Mouse (Mus musculus) limb, embryonic 11.5 days (tissue): ENCODE results near the gene Anp32e. TPM values are rescaled to one million over a fixed set of nuclear protein-coding genes. Genes with fewer than 3 reads are reported as not detected.
"Not testable (repeated sequence)": the region's sequence is repeated elsewhere in the genome, so short reads cannot be mapped to it uniquely, and the experiment has no call there.

Source experiments
- ATAC-seq: fragments of 200-750 bp; cut with Nextera tagmentation; 2 replicates; pipeline ENCODE4 v1.8.0; 2017; ENCODE audit warnings: low read depth; ENCODE audit not compliant: insufficient number of reproducible peaks, low FRiP score, low TSS enrichment
- DNase-seq: peaks from one replicate; pipeline ENCODE4 v3.0.0-alpha.2; 2015; ENCODE audit warnings: low spot score
- H3K27ac ChIP-seq: fragments of 300-500 bp; sonication (generic); replicated peaks from 2 replicates; pipeline ENCODE4 v1.5.1; 2014; ENCODE audit warnings: low read depth, mild to moderate bottlenecking, low read length
- H3K27me3 ChIP-seq: fragments of 300-500 bp; sonication (generic); 2 replicates; pipeline ENCODE4 v1.6.1; 2014; ENCODE audit warnings: mild to moderate bottlenecking, low read length, mixed read lengths; ENCODE audit not compliant: control insufficient read depth, insufficient read depth
- H3K36me3 ChIP-seq: fragments of 300-500 bp; sonication (generic); 2 replicates; pipeline ENCODE4 v1.6.1; 2014; ENCODE audit warnings: mild to moderate bottlenecking, low read length, moderate library complexity, mixed read lengths; ENCODE audit not compliant: control insufficient read depth, insufficient read depth
- H3K4me1 ChIP-seq: fragments of 300-500 bp; sonication (generic); 2 replicates; pipeline ENCODE4 v1.6.1; 2014; ENCODE audit warnings: low read length, mixed read lengths; ENCODE audit not compliant: control insufficient read depth, insufficient read depth
- H3K4me2 ChIP-seq: fragments of 300-500 bp; sonication (generic); 2 replicates; pipeline ENCODE4 v1.6.1; 2014; ENCODE audit warnings: low read depth, mild to moderate bottlenecking, moderate library complexity; ENCODE audit not compliant: severe bottlenecking
- H3K4me3 ChIP-seq: fragments of 300-500 bp; sonication (generic); 2 replicates; pipeline ENCODE4 v1.5.1; 2014; ENCODE audit warnings: low read depth, low read length
- H3K9ac ChIP-seq: fragments of 300-500 bp; sonication (generic); 2 replicates; pipeline ENCODE4 v1.6.1; 2014; ENCODE audit warnings: mild to moderate bottlenecking, low read length
- H3K9me3 ChIP-seq: fragments of 300-500 bp; sonication (generic); 2 replicates; pipeline ENCODE4 v1.6.1; 2016; ENCODE audit warnings: low read length; ENCODE audit not compliant: control insufficient read depth
- WGBS: fragments of 180-500 bp; shearing (Covaris S2); extraction: QIAGEN DNeasy Blood & Tissue Kit; methylation state at CpG from one replicate; pipeline ENCODE4 v1.1.7; 2014; 5-methylcytosine and 5-hydroxymethylcytosine counted together
- polyA plus RNA-seq: library from polyadenylated mRNA; unstranded; fragments of >200 nt; fragmentation: Nextera tagmentation; extraction: Ambion mirVana; gene quantifications from 2 replicates; pipeline ENCODE4 v1.2.1, GENCODE M21; 2014

The Anp32e gene
- polyA plus RNA-seq, 1 experiment from 2014 or later, result 125 TPM

DNA sequence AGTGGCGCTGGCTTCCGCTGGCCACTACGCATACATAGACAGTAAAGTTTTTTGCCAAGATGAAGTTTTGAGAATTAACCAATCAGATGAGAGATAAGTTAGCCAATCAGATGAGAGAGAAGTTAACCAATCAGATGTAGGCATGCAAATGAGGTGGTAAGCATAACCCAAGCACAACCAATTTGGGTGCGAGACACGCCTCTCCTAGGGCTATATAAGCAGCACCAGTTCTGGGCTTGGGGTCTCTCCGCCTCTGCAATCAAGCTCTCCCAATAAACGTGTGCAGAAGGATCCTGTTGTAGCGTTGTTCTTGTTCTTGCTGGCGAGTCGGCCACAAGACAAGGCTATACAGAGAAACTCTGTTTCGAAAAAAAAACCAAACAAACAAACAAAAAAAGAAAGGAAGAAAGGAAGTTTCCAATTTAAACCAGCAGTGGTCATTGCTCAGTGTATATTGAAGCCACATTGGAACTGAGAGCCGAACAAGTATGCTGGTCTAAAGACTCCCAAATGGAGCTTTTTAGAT, 25.7 kb downstream of the Anp32e start:
- not testable (repeated sequence) for H3K27ac ChIP-seq, H3K4me1 ChIP-seq, H3K9ac ChIP-seq, ATAC-seq, DNase-seq, H3K4me3 ChIP-seq, H3K36me3 ChIP-seq, H3K4me2 ChIP-seq, H3K27me3 ChIP-seq, H3K9me3 ChIP-seq
- WGBS, result 87% methylated on average over 12 of the region's 12 CpGs

DNA sequence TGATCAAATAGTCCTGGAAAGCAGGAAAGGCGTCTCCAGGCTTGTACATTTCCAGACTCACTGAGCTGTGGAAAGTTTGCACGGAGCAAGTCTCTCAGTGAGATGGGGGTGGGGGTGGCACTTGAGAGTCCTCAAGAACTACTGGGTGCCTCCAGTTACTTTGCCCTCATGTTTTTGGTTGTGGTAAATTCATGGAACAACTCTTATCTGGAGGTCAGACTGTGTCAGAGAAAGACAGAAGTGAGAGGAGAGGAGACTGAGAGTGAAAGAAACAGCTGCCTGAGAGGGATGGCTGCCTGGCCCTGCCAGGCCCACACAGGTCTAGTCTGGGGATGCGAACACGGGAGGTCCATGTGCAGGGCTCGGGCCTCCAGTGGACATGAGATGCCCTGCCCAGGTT, 26.3 kb downstream of the Anp32e start:
- Histone ChIP-seq H3K27ac (no peak overlapping the region), H3K4me1 (0 out of 2 replicates have a peak, but pooled peaks cover 2% of the 10 kb centered on the region), H3K27me3 (no peaks in the 10 kb centered on the region), H3K9me3 (no peaks in the 10 kb centered on the region), H3K36me3 (no peaks in the 10 kb centered on the region), H3K4me3 (no peak overlapping the region), H3K9ac (no peak overlapping the region), H3K4me2 (no peak overlapping the region)
- no peak for DNase-seq
- no peak for ATAC-seq
- 92% methylated on average over 5 of the region's 5 CpGs for WGBS

DNA sequence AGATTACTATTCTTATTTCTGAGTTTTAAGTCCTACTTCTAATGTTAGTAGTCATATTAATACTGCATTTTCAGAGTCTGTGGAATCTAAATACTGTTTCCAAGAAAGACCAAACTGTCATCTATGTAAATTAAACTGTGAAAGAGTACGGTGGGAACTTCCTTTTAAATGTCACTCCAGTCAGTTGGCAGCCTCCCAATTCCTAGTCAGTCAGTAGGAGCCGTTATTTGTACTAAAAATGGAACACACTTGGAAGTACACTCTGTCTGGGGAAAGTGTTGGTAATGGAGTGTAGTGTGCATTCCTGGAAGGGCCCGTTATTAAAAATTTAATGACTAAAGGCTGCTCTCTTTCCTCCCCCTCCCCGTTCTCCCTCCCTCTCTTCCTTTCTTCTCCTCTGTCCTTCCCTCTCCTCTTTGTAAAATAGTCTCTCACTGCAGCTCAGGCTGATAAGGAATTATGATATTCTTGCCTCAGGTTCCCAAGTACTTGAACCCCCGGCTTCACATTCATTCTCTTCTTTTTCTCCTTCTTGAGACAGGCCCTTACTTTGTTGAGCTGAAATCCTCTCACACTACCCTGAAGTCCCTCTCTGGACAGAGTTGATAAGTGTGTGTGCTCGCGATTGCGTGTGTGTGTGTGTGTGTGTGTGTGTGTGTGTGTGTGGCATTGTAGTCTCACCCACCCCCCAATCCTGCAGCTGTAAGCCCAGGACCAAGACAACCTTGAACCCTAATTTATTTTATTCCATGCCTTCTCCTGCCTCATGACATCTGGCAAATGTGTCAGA, 28.5 kb downstream of the Anp32e start:
- DNase-seq (no peak), ATAC-seq (no peak)
- Histone ChIP-seq H3K9me3 (no peaks in the 10 kb centered on the region), H3K4me1 (no peaks in the 10 kb centered on the region), H3K4me2 (no peak overlapping the region), H3K27me3 (no peaks in the 10 kb centered on the region), H3K9ac (no peak overlapping the region), H3K27ac (no peak overlapping the region), H3K4me3 (no peak overlapping the region), H3K36me3 (no peaks in the 10 kb centered on the region)
- WGBS, result 73% methylated on average over 8 of the region's 8 CpGs

DNA sequence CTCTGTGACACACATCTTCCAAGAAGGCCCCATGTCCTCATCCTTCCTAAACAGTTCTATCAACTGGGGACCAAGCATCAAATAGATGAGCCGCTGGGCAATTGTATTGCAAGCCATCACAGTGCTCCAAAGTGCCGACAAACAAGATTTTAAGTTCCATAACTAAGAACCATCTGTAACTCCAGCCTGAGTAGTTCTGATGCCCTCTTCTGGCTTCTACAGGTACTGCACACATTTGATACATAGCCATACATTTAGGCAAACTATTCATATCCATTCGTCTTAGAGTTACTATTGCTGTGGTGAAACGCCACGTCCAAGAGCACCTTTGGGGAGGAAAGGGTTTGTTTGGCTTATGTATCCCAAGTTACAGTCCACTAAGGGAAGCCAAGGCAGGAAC, 30.0 kb downstream of the Anp32e start:
- H3K4me2 ChIP-seq, result no peak overlapping the region
- DNase-seq (no peak), ATAC-seq (no peak)
- 75% methylated on average over 5 of the region's 5 CpGs for WGBS
- H3K4me3 ChIP-seq, result no peak overlapping the region
- H3K9me3 ChIP-seq, result no peaks in the 10 kb centered on the region
- H3K4me1 ChIP-seq, result no peaks in the 10 kb centered on the region
- no peaks in the 10 kb centered on the region for H3K36me3 ChIP-seq
- no peak overlapping the region for H3K27ac ChIP-seq
- no peaks in the 10 kb centered on the region for H3K27me3 ChIP-seq
- no peak overlapping the region for H3K9ac ChIP-seq

DNA sequence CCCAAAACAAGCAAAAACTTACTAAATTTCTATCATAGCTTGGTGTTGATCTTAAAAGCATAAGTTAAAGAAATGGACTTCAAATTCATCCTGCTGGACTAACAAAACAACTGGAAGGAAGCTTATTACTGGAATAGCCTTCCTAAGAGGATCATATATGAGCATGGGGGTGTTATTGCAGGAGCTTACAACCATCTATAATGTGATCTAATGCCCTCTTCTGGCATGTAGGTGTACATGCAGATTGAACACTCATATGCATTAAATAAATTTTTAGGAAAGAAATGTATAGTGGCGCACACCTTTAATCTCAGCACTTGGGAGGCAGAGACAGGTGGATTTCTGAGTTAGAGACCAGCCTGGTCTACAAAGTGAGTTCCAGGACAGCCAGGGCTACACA, 30.8 kb downstream of the Anp32e start:
- no peak for ATAC-seq
- DNase-seq, result no peak
- WGBS, result 98% methylated on average over 1 of the region's 1 CpGs
- H3K36me3 ChIP-seq, result no peaks in the 10 kb centered on the region
- no peak overlapping the region for H3K4me3 ChIP-seq
- H3K9ac ChIP-seq, result no peak overlapping the region
- H3K9me3 ChIP-seq, result no peaks in the 10 kb centered on the region
- no peak overlapping the region for H3K27ac ChIP-seq
- H3K4me1 ChIP-seq, result no peaks in the 10 kb centered on the region
- H3K4me2 ChIP-seq, result no peak overlapping the region
- no peaks in the 10 kb centered on the region for H3K27me3 ChIP-seq

DNA sequence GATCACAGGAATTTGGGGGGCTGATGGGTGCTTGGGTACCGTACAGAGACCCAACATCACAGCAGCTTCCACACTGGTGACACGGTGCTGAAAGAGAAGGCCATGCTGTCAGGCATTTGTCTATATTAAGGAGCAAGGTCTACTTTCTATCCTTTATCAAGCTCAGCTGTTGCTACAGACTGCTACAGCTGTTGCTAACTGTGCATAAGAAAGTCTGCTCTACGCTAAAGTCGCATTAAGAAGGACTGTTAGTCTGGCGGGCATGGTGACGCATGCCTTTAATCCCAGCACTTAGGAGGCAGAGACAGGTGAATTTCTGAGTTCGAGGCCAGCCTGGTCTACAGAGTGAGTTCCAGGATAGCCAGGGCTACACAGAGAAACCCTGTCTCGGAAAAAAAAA, 33.1 kb downstream of the Anp32e start:
- H3K27ac ChIP-seq, H3K4me3 ChIP-seq, H3K36me3 ChIP-seq, H3K9ac ChIP-seq, H3K9me3 ChIP-seq, H3K4me1 ChIP-seq, DNase-seq, H3K27me3 ChIP-seq, ATAC-seq, H3K4me2 ChIP-seq: not testable (repeated sequence)
- 85% methylated on average over 8 of the region's 8 CpGs for whole genome bisulfite sequencing

DNA sequence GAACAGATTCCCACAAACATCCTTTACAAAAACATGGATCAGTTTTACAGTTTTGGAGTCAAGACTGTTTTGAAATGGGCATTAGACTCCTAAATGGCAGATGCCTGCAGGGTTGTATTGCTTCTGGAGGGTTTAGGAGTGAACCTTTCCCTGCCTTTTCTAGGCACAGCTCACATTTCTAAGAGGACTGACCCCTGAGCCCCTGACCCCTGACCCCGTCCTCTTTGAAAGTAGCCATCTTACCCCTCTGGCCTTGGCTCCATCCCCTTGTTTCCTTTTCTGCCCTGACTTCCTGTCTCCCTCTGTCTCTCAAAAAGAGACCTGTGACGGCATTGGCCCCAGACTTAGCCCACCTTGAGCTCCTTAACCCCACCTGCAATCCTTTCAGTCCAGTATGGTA, 34.2 kb downstream of the Anp32e start:
- Histone ChIP-seq H3K27ac (no peak overlapping the region), H3K36me3 (no peaks in the 10 kb centered on the region)

DNA sequence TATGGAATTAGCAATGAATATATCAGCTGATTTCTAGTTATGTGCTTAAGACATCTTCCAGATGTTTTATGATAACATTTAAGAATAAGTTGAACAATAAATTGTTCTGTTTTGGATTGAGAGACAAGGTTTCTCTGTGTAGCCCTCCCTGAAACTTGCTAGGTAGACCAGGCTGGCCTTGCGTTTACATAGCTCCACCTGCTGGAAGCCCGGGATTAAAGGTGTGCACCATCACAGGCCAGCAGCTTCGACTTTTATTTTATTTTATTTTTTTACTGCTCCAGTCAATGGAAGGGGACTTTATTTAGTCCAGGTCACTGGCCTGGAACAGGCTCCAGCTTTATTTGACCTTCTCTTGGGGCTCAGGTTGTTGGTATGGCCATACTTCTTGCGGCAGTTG, 34.6 kb downstream of the Anp32e start:
- no peaks in the 10 kb centered on the region for H3K36me3 ChIP-seq
- H3K4me3 ChIP-seq, result no peak overlapping the region
- no peak overlapping the region for H3K27ac ChIP-seq
- H3K9ac ChIP-seq, result no peak overlapping the region
- DNase-seq (peak; percentile 44), ATAC-seq (no peak)
- no peaks in the 10 kb centered on the region for H3K9me3 ChIP-seq
- H3K27me3 ChIP-seq, result no peaks in the 10 kb centered on the region
- no peak overlapping the region for H3K4me2 ChIP-seq
- 40% methylated on average over 4 of the region's 4 CpGs for WGBS
- H3K4me1 ChIP-seq, result 0 out of 2 replicates have a peak, but pooled peaks cover 2% of the 10 kb centered on the region

More for the DNA sequence above, 34.2 kb downstream of the Anp32e start:
- ATAC-seq (no peak), DNase-seq (no peak)
- Histone ChIP-seq H3K4me1 (0 out of 2 replicates have a peak, but pooled peaks cover 2% of the 10 kb centered on the region), H3K27me3 (no peaks in the 10 kb centered on the region), H3K4me3 (no peak overlapping the region), H3K9ac (no peak overlapping the region), H3K4me2 (no peak overlapping the region), H3K9me3 (no peaks in the 10 kb centered on the region)
- WGBS, result 35% methylated on average over 2 of the region's 2 CpGs
